Mouse (Mus musculus) frontal cortex, postnatal 36 days (tissue): ENCODE data around the gene 1700016H13Rik.
A peak's percentile ranks its signal among the peaks of the same experiment; 100 is the strongest.

Source experiments
- DNase-seq, 2 experiments: peaks; one replicate each; pipeline ENCODE4 v3.0.0; 2022; ENCODE audit warnings: low spot score in 2 of 2

The 1700016H13Rik gene

GRCm38 (mm10) chr5:103655346-103656118 is at the start of gene 1700016H13Rik:
Gene 1700016H13Rik (minus strand): TSS chr5:103656010.
- DNase-seq = peak; percentile 25 to 47

DNA sequence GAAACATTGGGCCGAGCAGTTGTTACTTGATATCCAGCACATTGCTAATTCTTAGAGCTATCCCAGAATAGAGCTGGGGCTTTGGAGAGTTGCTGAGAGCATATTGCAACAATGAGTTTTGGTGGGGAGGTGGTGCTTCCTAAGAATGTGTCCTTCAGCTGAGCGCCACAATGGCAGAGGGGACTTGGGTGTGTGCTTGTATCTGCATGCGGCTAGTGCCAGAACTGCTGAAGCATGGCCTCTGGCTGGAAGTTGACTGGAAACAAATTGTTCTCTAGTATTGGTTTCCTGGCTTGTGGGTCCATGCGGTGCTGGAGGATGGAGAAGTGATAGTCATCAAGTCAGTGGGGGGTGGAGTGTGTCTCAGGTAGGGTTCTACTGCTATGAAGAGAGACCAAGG is 49.5 kb upstream of the 1700016H13Rik start:
- no peak for DNase-seq

GRCm38 (mm10) chr5:103702527-103702926 is 46.7 kb upstream of the 1700016H13Rik start:
- no peak for DNase-seq

DNA sequence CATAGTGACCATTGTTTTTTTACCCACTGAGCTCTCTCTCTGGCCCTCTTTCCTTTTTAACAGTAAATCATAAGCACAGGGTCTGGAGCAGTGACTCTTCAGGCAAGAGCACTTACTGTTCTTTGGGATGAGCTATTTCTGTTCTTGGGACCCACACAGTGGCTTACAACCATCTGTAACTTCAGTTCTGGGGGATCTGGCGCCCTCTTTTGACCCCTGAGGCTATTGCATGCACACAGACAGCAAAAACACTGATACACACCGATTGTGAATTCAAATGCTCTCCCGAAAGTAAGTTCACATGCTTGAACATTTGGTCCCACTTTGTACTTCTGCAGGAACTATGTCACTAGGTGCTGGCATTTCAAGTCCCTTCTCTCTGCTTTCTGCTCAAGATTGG is 45.7 kb upstream of the 1700016H13Rik start:
- DNase-seq = no peak

DNA sequence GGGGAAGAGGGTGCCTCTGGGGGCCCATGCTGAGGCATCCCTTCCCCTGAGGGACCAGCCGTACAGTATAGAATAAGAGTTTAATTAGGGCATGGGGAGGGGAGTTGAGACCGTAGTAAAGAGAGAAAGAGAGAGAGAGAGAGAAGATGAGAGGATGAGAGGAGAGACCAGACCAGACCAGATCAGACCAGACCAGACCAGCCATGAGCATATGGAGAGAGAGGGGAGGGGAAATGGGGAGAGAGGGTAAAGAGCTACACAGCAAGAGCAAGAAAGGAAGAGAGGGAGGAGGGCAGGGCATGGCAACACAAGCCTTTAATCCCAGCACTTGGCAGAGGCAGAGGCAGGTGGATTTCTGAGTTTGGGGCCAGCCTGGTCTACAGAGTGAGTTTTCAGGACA is 44.9 kb upstream of the 1700016H13Rik start:
- DNase-seq = no peak

DNA sequence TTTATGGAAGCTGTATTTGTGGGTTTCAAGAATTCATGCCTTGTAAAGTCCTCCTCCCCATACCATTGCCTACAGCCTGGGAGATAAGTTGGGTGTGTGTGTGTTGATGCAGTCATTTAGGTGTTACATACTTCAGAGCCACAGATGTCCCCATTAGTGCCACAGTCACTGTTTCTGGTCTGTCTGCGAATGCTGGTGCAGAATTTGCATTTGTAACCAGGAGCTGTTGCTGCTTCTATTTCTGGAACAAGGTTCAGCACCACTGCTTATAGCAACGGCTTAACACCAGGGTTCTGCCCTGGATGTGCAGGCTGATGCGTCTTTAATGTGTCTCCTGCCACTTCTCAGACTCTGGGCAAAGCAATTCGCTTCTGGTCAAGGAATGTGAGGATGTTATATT is 43.7 kb upstream of the 1700016H13Rik start:
- peak in 1 of 2 experiments; percentile 17 for DNase-seq

- DNase-seq = no peak
Observed at GRCm38 (mm10) chr5:103698577-103698976, 42.8 kb upstream of the 1700016H13Rik start.

- no peak for DNase-seq
Observed at GRCm38 (mm10) chr5:103697875-103698491, 42.2 kb upstream of the 1700016H13Rik start.

GRCm38 (mm10) chr5:103694094-103694493 is 38.3 kb upstream of the 1700016H13Rik start:
- no peak for DNase-seq

DNA sequence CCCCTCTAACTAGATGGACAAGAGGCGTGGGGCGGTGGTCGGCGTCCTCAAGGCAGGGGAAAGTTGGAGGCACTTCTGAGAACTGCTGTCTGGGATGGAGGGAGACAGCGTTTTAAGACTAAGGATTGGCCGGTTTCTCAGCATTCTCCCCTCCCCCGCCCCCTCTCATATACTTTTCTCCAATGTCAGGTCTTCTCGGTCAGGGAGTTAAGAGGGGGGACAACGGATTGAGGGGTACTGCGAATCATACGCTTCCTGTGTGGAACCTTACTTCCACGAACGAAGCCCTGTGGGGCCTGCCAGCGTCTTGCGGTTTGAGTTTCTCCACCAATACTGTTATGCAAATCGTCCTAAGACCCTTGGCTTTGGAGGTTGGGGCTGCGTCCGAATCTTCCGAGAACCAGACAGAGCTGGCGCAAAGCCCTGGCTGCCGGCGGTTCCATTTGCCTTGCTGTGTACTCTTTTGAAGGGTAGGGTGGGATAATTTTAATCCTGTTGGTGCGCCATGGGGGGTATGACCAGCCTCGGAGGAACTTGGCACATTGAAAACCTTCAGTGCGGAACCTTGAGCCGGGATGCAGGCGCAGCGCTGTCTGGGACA is 37.3 kb upstream of the 1700016H13Rik start:
- DNase-seq = no peak

DNA sequence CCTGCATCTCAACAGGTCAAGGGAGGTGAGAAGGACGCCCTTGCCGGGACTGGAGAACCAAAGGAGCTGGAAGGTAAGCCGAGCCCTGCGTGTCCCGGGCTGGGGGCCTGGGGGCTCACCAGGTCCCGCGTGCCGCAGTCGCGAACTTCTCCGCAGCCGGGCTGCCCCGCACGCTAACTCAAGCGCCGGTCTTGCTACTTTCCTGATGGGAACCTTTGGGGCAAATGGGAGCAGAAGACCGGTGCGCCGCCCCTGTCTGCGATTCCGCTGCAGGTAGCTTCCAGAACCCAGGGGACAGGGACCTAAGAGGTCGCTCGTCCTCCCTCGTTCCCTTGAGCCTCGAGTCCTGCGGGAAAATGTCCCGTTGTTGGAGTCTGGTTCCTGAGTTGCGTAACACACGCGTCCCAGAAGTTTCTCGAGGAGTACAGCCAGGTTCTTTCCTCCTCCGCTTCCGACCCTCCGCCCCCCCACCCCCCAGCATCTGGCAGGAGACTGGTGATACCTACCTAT is 36.8 kb upstream of the 1700016H13Rik start:
- no peak for DNase-seq

- DNase-seq = peak; percentile 46 to 70
Observed at GRCm38 (mm10) chr5:103691624-103692530, 36.1 kb upstream of the 1700016H13Rik start, which contains the start of gene Aff1. Gene Aff1 (plus strand): TSS chr5:103692374.

DNA sequence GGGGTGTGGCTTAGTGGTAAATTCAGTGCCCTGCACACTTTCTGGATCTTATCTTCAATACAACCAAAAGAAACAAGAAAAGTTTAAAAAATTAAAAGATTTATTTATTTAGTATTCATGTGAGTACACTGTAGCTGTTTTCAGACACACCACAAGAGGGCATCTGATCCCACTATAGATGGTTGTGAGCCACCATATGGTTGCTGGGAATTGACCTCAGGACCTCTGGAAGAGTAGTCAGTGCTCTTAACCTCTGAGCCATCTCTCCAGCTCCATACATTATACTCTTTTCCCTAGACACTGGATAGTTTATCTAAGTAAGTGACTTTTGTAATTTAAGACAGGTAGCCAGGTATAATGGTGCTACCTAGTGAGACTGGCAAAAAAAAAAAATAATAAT is 35.4 kb upstream of the 1700016H13Rik start:
- no peak for DNase-seq

- no peak for DNase-seq
Observed at GRCm38 (mm10) chr5:103690190-103690589, 34.4 kb upstream of the 1700016H13Rik start.

DNA sequence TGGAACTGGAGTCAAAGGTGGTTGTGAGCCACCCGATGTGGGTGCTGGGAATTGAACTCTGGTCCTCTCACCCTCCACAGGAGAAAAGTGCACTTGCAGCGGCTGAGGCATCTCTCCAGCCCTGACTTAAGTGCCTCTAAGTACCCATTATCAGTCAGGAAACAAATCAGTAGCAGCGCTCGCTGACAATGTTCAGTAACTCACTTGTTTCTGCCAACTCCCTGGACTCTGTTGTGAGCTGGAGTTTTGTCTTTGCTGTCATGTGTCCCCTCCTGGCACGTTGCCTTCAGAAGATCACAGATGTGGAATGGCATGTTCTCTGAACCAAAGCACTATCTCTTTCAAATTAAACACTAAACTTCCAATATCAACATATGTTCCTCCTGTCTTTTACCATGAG is 33.8 kb upstream of the 1700016H13Rik start:
- DNase-seq = no peak

DNA sequence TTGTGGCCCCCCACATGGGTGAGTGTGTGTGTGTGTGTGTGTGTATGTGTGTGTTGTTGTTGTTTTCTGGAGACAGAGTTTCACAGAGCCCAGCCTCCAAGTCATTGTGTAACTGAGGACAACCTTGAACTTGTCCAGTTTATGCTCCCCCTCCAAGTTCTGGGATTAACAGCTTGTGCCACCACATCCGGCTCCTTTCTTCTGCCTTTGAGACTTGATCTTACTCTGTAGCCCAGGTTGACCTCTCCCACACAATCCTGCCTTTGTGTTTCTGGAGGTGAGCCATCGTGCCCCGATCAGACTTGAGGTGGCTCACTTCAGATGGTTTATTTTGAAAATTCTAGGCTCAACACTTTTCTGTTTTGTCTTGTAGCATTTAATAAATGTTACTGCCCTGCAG is 26.0 kb upstream of the 1700016H13Rik start:
- DNase-seq = no peak

DNA sequence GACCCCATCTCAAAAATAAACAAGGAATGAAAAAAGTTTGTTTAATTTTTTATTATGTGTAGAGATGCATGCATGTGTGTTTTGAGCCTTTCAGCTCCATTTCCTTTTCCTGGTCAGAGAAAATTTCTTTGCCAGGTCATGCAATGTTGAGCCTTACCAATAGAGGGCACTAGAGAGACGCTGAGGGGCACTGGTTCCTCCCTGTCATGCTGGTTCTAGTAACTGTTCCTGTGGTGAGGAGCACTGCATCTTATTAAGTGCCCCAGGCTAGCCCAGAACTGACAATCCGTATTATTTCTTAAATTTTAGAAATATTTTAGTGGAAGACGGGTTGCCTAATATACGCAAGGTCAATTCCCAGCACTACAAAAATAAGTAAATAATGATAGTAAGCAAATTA is 24.6 kb upstream of the 1700016H13Rik start:
- DNase-seq = peak; percentile 76

DNA sequence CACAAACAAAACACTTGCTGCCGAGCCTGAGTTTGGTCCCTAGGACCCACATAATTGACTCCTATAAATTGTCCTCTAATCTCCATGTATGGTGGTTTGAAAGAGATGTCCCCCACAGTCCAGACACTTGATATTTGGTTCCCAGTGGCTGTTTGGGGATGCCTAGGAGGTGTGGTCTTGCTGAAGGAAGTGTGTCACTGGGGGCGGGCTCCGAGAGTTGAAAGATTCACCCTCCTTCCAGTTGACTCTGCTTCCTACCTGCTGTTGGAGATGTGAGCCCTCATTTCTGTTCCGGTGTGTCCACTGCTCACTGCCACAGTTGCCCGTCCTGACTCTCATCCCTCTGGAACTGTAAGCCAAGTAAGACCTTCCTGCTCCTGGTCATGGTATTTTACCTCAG is 23.2 kb upstream of the 1700016H13Rik start:
- DNase-seq = no peak

DNA sequence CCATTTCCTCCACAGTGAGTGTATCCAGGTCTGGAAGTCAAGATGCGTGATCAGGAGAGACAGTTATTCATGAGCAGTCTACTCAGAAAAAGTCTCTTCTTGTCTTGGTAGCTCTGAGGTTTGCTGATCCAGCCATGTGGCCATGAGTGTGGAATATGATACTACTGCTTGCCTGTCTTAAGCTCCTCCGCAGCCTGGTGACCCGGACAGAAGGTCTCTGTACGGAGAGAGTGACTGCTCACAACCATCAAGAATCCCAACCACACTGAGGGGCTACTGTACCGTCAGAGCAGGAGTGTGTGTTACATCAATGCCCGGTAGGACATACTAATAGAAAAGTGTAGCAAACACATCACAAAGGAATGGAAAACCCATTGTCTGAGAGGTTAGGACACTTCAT is 22.1 kb upstream of the 1700016H13Rik start:
- DNase-seq = no peak

- no peak for DNase-seq
Observed at GRCm38 (mm10) chr5:103676289-103676881, 20.6 kb upstream of the 1700016H13Rik start.

DNA sequence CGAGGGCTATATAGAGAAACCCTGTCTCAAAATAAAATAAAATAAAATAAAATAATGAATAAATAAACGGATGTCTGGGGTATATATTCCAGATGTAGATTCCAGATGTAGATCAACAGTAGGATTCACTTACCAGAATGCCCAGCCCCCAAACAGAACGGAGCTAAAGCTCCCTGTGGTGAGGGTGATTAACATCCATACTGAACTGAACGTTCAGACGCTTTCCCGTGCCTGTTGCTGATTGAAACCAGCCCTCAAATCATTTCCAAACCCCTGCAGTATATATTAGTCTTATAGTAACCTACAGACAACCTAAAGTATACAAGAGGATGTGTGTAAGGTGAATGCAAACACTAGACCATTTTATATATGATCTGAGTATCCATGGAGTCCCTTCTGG is 18.7 kb upstream of the 1700016H13Rik start:
- DNase-seq = no peak
